Mouse (Mus musculus): ENCODE measurements around the gene Adrb1.

The Adrb1 gene

DNA sequence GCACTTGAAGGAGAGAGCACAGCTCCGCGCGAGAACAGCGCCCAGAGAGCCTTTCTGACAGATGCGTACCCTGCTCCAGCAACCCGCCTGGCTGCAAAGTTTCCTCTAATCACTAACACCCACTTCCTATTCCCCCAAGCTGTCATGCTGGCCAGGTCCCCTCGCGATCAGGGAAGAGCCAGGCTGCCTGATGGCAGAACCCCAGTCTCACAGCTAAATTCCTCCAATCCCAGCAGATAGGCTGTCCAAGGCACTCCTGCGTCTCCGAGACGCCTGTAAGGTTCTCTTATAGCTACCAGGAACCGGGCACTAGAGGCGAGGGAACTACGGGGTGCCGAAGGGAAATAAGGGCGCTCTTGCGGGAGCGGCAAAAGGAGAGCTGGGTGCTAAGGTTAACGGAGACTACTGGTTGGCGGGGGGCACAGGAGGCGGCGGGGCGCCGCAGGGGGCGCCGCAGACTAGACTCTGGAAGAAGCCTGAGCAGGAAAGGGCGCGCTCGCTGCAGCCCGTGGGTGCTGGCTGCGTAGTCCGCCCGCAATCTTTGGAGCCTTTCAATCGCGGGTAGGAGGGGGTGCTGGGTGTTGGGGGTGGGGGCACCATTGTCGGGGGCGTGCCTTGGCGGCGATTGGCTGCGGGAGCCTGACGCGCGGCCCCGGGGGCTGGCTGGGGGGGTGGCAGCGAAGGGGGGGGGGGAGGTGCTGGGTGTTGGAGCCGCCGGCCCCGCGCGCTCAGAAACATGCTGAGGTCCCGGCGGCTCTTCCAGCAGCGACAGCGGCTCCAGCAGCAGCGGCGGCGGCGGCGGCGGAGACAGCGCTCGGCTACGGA, at the start of gene Adrb1:
TSS of gene Adrb1 (plus strand) at position 813 of the 825 bp plus-strand sequence.
- peak; percentile 56 to 82 for DNase-seq (ENCODE audit: inconsistent age in 2 of 2, low spot score in 1 of 2)

DNA sequence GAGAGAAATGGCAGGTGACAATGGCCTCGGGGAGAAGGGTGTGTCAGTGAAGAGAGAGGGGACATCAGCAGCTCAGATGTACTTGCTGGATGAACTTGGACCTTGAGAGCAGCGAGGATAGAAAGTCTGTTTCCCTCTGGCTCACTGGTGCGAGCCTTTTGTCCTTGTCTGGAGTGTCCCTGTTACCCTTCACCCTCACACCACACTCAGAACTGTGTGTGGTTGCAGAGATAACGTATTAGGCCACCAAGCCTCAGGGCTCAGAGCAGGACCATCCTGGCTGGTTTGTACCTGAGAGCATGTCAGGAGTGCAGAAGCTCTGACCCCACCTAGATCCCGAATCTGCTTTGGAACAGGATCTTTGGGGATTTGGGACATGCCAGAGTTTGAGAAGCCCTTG, 46.3 kb upstream of the Adrb1 start:
- DNase-seq (ENCODE audit: inconsistent age in 2 of 2, low spot score in 1 of 2), result no peak

DNA sequence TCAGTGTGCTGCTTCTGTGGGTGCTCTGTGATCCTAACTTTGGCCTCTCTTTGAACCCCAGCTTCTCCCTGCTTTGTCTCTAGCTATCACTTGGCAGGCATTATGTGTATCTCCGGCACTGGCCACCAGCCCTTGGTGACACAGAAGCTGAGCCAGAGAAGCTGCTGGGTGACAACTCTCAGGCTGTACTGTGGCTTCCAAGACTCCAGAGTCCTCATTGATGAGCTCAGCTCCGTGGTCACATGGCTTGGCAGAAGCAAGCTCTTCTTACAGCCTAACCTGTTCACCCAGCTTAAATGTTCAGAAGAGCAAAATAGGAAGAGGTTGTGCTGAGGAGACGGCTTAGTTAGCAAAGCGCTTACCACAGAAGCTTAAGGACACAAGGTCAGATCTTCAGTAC, 45.5 kb upstream of the Adrb1 start:
- no peak for DNase-seq (ENCODE audit: inconsistent age in 2 of 2, low spot score in 1 of 2)

DNA sequence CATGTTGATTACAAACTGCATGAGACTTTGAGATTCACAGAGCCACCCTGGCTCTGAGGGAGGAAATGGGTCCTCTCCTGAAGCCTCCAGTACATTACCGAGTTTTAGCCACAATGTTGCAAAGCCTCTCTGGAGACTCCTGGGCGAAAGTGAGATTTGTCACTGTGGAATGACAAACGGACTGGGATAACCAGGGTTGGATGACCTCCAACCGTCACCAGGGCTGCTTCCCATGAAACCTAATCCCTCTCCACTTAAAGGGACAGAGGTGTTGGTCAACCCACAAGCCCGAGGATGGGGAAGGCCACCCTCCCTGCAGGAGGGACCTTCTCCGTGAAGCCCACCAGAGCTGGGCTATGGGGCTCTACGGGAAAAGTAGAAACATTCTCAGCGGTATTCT, 44.4 kb upstream of the Adrb1 start:
- DNase-seq (ENCODE audit: inconsistent age in 2 of 2, low spot score in 1 of 2), result peak in 1 of 2 experiments; percentile 56

DNA sequence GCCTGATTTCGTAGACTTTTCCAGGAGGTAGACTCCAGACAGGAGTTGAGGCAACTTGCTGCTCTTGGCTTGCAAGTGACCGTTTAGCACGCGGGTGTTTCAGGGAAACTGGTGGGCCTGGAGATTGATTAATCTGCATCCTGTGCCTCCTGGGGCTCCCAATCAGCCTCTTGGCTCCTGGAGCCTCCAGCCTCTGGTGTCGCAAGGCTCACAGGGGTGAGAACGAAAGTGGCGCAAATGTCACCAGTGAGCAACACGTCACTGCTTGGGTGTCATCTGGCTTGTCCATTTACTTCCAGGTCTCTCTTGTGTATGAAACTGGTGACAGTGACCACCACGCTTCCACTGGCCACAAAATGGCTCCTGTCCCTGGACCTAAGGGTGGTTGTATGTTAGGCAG, 43.5 kb upstream of the Adrb1 start:
- DNase-seq (ENCODE audit: inconsistent age in 2 of 2, low spot score in 1 of 2), result peak in 1 of 2 experiments; percentile 53

DNA sequence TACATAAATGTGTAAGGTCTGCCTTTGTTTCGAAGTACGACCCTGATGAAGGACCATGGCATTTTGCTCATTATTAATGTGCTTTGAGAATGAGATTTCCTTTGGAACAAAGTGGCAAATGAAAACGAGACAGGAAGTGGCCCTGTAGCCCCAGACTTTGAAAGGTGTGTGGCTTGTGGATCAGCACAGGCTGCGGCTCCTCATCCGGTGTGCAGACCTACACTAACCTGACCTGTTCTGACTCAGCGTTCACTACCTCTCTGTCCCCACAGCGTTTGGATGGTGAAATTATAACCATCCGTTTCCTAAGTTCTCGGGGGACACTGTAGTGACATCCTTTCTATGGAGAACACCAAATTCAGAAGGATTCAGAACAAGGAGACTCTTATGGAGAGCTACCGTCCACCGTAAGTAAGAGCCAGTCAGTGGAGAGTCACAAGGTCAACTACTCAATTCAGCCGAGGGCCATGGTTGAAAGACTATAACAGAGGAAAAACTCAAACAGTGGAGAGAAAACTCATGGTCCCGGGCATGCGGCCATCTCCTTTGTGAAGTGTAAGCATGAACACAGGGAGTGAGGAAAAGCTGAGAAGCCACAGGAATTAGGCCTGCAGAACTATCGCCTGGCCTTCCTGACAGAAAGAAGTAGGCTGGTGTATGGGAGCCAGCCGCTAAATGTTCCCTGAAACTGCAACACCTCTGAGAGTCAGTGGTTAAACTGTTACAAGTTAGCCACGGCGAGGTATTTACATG, 42.6 kb upstream of the Adrb1 start:
- no peak for DNase-seq (ENCODE audit: inconsistent age in 2 of 2, low spot score in 1 of 2)

DNA sequence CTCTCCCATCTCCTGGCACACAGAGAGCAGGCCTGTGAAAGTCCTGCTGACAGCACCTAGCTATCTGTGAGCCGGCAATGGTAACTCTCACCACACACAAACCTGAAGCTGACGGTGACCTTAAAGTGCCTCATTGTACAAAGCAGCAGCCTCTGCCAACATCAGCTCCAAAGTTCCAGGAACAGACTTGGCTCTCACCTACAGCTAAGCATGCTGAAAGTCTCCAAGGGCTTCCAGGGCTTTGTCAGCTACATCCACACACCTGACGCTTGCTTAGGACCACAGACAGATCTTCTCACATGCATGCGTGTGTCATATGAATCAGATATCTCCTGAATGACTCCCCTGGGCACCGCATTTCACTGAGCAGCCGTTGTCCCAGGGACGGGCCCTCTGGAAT, 42.0 kb upstream of the Adrb1 start:
- DNase-seq (ENCODE audit: inconsistent age in 2 of 2, low spot score in 1 of 2), result peak in 1 of 2 experiments; percentile 37

DNA sequence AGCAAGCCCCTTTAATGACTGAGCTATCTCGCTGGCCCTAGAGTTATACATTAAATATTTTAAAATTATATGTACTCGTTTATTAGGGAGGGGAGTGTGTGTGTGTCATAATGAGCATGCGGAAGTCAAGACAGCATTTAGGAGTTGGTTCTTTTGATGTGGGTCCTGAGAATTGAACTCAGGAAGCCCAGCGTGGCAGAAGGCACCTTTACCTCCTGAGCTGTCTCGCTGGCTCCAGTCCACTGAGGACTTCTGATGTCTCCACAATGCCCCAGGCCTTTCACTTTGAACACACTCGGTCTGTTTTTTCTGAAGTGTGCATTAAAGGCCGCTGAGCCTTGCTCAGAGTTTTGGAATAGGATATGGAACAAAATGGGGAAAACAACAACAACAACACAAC, 39.7 kb upstream of the Adrb1 start:
- DNase-seq (ENCODE audit: inconsistent age in 2 of 2, low spot score in 1 of 2), result no peak

DNA sequence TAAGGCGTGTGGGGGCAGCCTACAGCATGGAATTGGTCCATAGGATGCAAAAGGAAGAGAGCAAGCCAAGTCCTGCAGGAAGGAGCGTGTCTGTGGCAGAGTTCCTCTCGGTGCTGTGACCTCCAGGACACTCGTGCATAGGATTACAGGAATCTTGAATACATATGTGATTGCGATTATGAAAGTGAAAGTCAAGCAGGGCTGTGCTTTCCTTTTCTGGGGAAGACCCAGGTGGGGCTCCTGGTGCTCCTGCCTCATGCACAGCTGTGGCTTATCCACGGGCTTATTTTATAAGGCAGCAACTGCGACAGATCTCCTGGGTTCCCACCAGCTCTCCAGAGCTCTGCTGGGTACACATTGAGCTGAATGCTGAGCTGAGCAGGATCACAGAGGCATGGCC, 39.2 kb upstream of the Adrb1 start:
- no peak for DNase-seq (ENCODE audit: inconsistent age in 2 of 2, low spot score in 1 of 2)

DNA sequence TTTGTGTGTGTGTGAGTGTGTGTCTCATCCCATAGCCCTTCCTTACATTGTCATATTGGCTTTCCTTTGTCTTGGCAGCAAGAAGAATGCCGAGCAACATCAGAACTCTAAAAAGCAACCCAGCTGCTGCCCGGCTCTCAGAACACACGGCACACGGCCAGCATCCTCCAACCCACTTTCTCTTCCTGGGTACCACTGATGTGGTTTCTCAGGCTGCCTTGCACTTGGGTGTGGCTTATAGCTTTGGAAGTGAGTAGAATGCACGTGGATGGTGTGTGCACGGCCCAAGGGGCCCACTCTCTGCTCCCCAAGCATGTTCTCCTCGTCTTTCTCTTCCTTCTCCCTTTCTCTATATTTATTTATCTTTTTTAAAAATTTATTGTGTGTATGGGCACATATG, 36.5 kb upstream of the Adrb1 start:
- DNase-seq (ENCODE audit: inconsistent age in 2 of 2, low spot score in 1 of 2), result no peak

DNA sequence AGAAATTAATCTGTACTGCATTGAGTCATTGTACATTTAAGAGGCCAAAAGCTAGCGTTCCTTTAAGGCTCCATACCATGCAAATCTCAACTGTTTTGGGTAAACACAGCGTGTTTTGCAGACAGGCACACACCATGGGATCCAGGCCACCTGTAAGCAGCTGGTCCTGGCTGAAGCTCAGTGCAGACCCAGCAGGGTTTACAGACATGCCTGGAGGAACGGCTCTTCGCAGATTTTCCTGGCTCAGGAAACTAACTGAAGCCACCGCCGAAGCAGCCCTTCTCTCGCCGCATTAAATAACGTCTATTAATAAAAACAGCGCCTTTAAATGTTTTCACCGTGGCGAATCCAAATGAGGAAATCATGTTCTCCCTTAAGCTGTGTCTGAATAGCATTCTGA, 35.8 kb upstream of the Adrb1 start:
- no peak for DNase-seq (ENCODE audit: inconsistent age in 2 of 2, low spot score in 1 of 2)

DNA sequence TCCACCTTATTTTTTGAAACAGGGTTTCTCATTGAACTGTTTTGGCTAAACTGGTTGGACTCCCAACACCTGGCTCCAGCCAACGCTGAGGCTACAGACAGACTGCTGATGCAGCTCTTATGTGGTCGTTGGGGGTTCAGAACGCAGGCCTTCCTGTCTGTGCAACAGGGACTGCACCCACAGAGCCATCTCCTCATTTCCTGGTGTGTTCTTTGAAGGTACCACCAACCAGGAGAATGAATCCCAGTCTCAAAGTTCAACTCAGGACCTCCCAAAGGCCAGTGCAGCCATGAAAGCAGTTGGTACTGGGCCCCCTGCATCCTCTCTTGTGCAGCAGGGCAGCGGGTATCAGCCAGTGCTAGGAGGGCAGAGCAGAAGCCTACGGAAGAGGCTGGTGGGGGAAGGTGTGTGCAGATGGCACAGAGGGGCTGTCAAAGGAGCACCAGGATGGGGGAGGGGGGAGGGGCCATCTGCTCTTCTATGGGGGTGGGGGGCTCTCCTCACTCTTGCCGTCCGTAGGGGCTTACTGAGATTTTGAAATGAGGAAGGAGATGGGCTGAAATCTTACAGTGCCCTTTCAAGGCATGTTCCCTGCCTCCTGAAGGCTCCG, 34.9 kb upstream of the Adrb1 start:
- DNase-seq (ENCODE audit: inconsistent age in 2 of 2, low spot score in 1 of 2), result no peak

DNA sequence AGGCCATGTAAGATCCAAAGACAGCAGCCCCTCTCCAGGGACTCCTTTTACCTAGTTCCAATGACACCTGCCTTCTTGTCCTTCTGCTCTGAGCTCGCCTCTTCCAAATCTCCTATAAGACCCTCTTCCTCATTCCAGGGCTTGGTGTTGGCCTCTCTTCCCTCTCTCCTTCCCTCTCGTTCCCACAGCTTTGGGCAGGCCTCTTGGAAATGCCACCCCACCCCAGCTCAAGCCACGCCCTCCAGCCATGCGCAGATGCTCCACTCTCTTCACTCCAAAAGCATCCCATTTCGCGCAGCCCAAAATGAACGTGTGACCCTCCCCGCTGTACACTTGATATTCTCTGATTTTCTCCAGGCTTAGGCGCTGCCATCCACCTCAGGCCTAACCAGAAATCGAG, 34.3 kb upstream of the Adrb1 start:
- DNase-seq (ENCODE audit: inconsistent age in 2 of 2, low spot score in 1 of 2), result no peak

DNA sequence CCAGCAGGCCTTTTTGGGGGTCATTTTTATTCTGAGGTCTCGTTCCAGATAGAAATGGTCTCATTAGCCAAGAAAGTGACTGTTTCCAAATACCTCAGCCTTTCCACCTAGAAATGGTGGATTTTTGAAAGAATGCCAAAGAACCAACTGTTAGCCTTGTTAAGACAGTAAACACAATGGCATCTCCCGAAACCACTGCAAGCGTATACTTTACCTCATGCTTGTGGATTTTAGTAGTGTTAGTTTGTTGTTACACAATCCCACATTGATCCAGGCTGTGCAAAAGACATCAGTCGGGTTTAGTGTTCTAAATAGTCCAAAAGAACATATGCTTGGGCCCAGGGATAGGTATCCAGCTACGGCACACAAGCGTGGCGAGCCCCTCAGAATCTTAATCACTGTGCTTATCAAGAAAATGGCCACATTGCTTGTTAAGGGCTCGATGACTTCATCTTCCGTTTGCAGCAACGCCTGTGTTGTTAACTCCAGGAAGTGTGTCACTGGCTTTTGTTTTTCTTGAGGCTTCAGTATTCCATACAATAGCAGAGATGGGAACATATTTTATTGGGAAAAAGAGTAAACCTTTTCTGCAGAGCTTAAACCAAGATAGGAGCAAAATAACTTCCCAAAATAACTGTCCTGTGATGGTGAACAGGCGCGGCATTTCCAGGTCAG, 33.2 kb upstream of the Adrb1 start:
- no peak for DNase-seq (ENCODE audit: inconsistent age in 2 of 2, low spot score in 1 of 2)

DNA sequence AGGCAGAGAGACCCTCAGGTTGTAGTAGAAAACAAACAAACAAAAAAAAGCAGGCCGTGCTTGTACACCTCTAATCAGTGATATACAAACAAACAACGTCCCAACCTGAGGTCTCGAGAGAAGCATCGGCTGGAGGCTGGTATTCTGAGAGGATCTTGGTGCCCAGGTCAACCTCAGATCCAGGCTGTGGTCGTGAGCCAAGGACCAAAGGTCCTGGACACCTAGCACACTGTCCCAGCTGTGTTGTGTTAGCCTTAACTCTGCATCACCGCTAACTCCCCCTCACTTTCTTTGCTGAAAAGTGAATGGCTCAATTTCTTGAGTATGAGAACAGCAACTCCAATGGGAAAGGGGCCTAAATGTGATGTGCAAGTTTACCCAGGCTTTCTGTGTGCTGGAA, 32.5 kb upstream of the Adrb1 start:
- no peak for DNase-seq (ENCODE audit: inconsistent age in 2 of 2, low spot score in 1 of 2)

DNA sequence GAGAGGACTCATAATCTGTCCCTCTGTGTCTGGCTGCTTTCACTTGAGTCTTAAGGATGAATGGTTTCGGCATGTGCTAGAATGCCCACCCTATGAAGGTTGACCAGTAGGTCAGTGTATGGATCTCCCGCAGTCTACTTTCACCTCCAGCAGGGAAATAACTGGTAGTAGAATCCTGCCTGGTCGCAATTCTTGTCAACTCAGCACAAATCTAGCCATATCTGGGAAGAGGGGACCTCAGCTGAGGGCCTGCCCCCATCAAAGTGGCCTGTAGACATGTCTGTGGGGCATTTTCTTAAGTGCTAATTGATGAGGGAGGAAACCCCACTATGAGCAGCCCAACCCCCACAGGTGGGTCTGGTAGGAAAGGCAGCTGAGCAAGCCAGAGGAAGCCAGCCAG, 30.9 kb upstream of the Adrb1 start:
- no peak for DNase-seq (ENCODE audit: inconsistent age in 2 of 2, low spot score in 1 of 2)

DNA sequence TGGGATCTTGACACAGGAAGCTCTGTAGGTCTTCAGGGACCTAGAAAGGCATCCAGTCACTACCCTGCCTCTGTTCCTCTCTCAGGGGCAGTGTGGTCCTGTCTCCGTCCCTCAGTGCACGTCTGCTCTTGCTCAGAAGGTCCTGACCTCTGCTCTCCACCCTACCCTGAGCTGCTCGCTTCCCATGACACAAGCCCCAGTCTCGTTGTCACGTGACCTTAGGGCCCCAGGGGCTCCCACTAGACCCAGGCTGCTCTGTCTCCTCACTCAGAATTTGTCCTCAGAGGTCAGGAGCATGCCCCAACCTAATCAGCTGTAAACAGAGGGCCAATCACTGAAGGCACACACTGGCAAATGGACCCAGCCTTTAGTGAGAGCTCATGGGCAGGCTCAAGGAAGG, 29.5 kb upstream of the Adrb1 start:
- DNase-seq (ENCODE audit: inconsistent age in 2 of 2, low spot score in 1 of 2), result no peak

DNA sequence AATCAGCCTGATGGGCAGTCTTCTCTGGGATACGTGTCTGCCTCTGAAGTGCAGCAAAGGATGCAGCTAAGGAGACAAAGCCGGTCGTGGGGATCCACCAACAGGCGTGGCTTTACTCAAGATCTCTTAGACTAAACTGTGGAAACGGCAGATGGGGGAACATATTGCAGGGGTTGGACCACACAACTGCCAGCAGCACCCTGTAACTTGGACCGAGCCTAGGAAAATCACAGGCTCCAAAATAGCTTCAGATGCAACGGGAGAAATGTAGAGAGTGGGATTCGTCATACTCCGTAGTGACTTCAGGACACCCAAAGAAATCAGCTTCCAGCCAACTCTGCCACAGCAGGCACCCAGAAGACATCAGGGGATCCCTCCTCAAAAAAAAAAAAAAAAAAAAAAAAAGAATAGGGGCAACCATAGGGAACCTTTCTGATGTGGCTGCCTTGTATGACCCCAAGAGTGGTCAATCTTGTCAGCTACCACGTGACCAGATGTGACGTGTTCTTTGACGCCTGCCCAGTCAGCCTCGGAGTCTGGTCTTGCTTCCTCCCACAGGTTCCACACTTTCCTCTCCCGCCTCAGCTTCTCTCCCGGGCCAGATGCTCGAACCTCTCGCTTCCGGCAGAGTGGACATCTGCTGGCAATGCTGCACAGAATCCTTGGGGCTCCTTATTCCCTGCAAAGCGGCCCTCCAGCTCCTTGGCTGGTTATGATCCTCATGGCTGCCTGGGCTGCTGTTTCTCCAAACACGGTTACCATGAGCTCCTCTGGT, 24.4 kb upstream of the Adrb1 start:
- DNase-seq (ENCODE audit: inconsistent age in 2 of 2, low spot score in 1 of 2), result no peak

DNA sequence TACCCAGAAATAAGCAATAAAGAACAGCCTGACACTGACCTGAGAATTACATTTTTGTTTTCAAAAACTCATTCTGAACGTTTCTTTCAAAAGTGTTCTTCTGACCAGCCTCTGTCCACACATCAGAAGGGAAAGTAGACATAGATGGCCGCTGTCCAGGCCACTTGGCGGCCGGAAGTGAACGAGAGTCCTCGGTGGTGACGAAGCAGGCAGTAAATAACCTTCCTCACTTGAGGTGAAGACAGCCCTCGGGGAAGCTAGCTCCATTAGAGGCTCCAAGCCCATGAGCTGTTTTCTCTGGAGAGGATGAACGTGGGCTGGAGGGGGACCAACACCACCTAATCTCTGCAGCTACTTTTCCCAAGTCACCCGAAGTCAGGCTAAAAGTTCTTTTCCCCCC, 21.2 kb upstream of the Adrb1 start:
- peak in 1 of 2 experiments; percentile 46 for DNase-seq (ENCODE audit: inconsistent age in 2 of 2, low spot score in 1 of 2)

DNA sequence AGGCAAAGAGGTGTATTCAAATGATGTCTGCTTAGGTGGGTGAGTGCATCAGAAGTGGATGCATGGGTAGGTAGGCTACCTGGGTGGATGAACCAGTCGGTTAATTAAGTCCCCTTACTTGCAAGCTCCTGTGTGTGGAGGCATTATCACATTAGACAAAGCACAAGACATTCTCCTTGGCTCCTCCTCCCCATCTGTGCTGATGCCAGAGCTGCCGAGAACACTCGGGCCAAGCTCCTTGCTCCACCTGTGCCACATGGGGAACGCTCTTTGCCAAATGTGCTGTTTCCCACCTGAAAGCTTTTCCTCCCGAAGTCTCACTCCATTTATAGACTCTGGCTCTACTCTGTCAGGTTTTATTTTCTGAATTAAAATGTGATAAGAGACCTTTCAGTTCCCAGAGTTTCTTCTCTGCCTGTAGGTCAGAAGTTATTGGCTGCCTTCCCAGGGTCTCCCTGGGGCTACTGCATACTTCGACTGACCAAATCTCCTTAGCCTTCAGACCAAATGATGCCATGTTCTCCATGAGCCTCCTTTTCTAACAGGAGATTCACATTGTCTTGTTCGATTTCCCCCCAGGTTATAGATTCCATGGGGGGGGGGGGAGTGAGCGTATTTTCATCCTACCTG, 20.5 kb upstream of the Adrb1 start:
- peak in 1 of 2 experiments; percentile 66 for DNase-seq (ENCODE audit: inconsistent age in 2 of 2, low spot score in 1 of 2)
